Mouse (Mus musculus) bone marrow macrophage, adult 2 months (primary cell): ENCODE results near the gene Disc1. TPM values are rescaled to one million over a fixed set of nuclear protein-coding genes. Genes with fewer than 3 reads are reported as not detected.

Source experiments
- H3K27ac ChIP-seq: 2 replicates; pipeline ENCODE4 v1.5.1; 2012; ENCODE audit warnings: low read depth, low read length; ENCODE audit not compliant: insufficient read depth
- H3K4me1 ChIP-seq: 2 replicates; pipeline ENCODE4 v1.6.1; 2012; ENCODE audit warnings: low read length; ENCODE audit not compliant: control insufficient read depth, insufficient read depth
- H3K4me3 ChIP-seq: 2 replicates; pipeline ENCODE4 v1.5.1; 2012; ENCODE audit warnings: mild to moderate bottlenecking, low read length, moderate library complexity; ENCODE audit not compliant: insufficient read depth
- CTCF ChIP-seq: IDR thresholded peaks from 2 replicates; pipeline ENCODE4 v1.5.1; 2012; ENCODE audit warnings: low read depth, mild to moderate bottlenecking, low read length, moderate library complexity
- POLR2A ChIP-seq: IDR thresholded peaks from 2 replicates; pipeline ENCODE4 v1.6.1; 2012; ENCODE audit warnings: mild to moderate bottlenecking, low read depth, low read length, borderline replicate concordance
- polyA plus RNA-seq: library from polyadenylated mRNA; stranded (reverse); fragments of >200 nt; gene quantifications from 2 replicates; pipeline ENCODE4 v1.2.4, GENCODE M21; 2012; ENCODE audit not compliant: missing spikeins, insufficient read depth, insufficient read length

Gene Disc1
- polyA plus RNA-seq, 1 experiment: 2.8 TPM

DNA sequence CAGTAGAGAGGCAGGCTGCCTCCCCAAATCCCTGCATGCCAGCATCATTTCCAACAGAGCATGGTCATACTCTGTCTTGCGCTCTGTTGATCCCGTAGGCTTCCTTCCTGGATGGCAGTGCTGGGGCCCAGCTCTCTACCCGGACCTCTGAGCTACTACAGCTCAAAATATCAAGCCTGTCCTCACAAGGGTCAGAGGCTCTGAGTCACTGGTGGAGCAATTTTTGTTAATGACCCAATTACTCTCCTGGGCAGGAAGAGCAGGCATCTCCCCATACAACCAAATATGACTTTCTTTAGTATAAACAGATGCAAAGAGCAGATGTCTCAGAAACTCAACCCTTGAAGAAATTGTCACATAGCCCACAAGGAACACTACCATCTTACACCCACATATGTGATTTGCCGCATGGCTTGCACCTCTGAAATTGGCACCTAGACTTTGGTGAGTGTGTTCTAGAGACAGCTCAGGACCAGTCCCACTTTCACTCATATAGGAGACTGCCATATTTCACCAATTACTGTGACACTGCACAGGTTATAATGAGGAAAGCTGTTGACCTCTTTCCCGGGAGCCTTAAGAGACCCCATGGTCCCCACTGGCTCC is 176.6 kb downstream of the Disc1 start:
- Histone ChIP-seq H3K4me3 (no peak overlapping the region), H3K4me1 (peaks cover 35% of the 10 kb centered on the region), H3K27ac (no peak overlapping the region)
- TF ChIP-seq POLR2A (no peak), CTCF (no peak)

DNA sequence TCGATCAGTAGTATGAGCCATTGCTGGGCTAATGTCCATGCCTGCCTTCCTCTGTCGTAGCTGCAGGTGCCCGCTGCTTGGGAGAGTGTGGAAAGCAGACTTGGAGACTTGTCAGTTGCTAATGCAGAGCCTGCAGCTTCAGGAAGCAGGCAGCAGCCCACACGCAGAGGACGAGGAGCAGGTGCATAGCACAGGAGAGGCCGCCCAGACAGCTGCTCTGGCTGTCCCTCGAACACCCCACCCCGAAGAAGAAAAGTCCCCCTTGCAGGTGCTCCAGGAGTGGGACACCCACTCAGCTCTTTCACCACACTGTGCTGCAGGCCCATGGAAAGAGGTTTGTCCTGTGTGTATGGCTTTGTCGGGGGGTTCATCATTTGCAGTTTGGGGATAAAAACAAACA is 178.7 kb downstream of the Disc1 start:
- H3K27ac ChIP-seq: no peak overlapping the region
- H3K4me3 ChIP-seq: no peak overlapping the region
- H3K4me1 ChIP-seq: peaks cover 20% of the 10 kb centered on the region
- TF ChIP-seq CTCF (no peak), POLR2A (no peak)

DNA sequence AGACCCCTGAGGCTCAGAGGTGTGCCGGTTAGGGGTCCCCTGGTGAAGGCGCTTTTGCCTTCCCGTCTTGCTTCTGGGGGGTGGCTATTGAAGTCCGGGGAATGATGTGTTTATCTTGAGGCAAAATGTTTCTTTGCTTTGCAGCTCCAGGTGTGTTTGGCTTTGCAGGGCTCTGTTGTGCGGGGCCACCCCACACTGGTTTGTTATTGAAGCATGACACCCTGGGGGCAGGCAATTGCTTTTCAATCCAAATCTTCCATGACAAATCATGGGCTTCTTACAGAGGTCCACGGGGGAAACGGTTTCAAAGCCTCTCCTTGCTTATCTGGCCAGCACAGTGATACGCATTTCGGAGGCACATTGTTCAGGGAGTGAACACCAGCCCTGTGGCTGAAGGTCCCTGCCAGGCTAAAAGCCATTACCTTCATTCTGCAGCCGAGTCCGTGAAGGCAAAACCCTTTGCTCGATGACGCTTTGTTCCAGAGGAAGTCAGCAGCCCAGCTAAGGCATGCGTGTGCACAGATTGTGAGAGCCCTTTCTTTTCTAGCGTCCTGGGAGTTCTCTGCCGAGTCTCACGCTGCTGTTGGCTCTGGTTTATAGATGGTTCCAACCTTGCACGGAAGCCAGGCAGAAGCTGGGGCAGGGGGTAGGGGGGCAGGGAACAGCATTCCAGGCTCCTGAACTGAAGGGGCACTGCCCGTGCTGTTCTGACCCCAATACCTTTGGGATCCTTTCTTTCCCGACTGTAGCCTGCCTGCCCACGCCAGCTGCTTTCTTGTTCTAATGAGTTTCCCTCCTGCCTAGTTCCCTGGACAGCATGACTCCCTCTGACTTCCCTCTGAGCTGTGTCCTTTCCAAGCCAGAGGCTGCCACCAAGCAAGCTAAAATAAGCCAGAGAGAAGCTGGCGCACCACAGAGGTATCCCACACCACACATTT is 182.2 kb downstream of the Disc1 start:
- no peak for TF ChIP-seq POLR2A
- TF ChIP-seq CTCF: no peak
- peaks cover 22% of the 10 kb centered on the region for H3K4me1 ChIP-seq
- H3K4me3 ChIP-seq: no peak overlapping the region
- H3K27ac ChIP-seq: no peak overlapping the region

DNA sequence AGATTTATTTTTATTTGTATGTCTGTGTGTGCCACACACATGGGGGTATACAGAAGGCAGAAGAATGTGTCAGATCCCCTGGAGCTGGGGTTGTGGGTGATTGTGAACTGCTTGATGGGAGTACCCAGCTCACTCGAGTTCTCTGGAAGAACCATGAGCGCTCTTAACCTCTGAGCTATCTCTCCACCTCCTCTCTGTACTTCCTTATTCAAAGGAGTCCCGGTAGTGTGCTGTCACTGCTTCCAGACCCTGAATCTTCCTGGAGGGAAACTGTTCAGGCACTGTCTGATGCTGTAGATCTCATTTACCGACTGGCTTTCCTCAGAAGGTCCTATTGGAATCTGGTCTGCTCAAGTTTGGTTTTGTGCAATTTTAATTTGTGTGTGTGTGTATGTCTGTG is 186.8 kb downstream of the Disc1 start:
- TF ChIP-seq POLR2A (no peak), CTCF (no peak)
- H3K27ac ChIP-seq: peak overlapping the region; percentile 51
- H3K4me3 ChIP-seq: peak overlapping the region; percentile 35; the same call in 1 of the 2 replicates
- H3K4me1 ChIP-seq: peaks cover 17% of the 10 kb centered on the region

DNA sequence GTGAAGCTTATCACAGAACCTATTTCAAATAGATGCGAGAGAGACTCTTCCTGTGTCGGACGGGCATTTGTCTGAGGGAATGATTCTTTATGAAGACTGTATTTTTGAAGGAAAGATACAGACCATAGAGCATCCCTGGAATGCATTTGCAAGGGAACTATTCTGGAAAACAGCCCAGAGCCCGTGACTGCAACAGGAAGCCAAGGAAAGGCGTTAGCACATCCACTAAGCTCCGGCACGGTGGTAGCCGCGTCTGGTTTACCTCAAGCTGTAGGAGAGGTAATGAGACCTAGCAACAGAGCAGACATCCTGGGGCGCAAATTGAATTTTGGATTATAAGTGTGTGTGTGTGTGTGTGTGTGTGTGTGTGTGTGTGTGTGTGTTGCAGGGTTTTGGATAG is 188.4 kb downstream of the Disc1 start:
- TF ChIP-seq CTCF: no peak
- no peak for TF ChIP-seq POLR2A
- H3K27ac ChIP-seq: no peak overlapping the region

DNA sequence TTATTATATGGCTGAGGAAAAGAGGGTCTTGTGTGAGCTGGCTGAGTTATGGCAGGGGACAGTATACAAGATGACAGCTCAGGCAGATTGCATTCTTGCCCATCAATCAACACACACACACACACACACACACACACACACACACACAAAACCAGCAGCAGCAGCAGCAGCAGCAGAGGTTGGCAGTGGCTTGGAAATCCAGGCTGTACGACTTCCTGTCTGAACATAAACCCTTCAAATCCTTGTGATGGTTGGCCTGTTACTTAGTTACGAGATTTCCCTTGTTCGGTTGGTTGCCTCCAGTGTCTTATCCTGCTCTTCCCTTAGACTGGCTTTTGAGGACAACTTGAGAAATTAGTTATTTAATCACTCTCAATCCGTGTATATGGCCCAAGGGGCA is 188.9 kb downstream of the Disc1 start:
- Histone ChIP-seq H3K4me1 (peaks cover 18% of the 10 kb centered on the region), H3K4me3 (no peak overlapping the region), H3K27ac (no peak overlapping the region)
- TF ChIP-seq POLR2A (no peak), CTCF (no peak)

More for the DNA sequence above, 188.4 kb downstream of the Disc1 start:
- no peak overlapping the region for H3K4me3 ChIP-seq
- peaks cover 18% of the 10 kb centered on the region for H3K4me1 ChIP-seq

DNA sequence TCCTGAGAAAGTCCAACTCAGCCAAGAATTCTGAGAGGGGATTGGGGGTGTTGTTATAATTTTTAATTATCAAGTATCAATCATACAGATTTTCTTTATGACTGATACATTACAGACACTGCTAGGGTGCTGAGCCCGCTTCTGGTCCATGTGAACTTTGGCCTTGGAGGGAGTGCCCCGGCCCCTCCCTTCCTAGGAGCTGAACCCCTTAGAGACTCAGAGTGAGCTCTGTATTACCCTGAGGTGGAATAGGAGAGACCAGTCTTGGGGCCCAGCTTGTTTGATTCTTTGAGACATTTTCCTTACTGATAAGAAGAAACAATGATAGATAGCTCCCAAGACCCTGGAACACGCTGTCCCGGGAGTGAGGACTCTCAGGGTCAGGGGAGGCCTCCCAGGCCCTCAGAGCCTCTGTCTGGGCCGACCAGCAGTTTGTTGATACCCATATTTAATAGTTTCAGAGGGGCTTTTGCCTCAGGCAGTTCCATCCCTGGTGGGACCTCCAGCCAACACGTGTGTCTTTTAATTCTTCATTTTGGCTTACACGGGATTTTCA is 192.8 kb downstream of the Disc1 start:
- TF ChIP-seq CTCF (no peak), POLR2A (no peak)
- Histone ChIP-seq H3K4me1 (peaks cover 3% of the 10 kb centered on the region; the same call in 1 of the 2 replicates), H3K27ac (no peak overlapping the region), H3K4me3 (no peak overlapping the region)

DNA sequence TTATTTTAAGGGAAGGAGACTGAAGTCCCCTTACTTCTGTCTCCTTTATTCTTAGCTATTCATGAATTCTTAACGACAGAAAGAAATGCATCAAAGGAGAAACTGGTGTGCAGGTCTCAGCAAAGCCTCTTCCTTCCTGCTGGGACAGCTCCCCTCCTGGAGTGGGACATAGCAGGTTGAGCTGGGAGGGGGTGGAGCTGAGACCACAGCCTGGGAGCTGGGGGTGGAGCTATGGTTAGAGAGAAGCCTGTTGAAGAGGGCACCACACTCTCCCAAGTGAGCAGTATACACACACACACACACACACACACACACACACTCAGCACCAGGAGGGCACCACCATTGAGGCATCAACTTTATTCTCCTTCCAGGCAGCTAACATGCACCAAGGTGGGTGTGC is 193.4 kb downstream of the Disc1 start:
- TF ChIP-seq CTCF: no peak
- TF ChIP-seq POLR2A: no peak
- Histone ChIP-seq H3K27ac (no peak overlapping the region), H3K4me3 (no peak overlapping the region), H3K4me1 (peaks cover 3% of the 10 kb centered on the region; the same call in 1 of the 2 replicates)

DNA sequence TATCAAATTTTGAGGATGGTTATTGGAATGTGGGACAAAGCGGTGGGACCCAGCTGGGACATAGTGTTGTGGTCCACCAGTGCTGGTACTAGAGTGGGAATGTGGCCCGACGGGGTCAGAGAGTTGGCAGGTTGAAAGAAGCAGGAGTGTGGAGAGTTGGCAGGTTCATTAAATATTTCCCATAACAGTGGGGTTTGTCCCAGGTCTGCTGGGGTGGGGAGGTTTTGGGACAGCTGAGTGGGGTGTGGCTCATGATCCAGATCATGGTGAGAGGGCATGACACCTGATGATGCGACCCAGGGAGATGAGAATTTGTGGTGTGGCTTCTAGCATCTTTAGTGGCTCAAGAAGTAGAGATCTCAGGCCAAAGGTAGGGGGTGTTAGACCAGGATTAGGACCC is 199.0 kb downstream of the Disc1 start:
- H3K27ac ChIP-seq: no peak overlapping the region
- H3K4me1 ChIP-seq: peaks cover 11% of the 10 kb centered on the region
- no peak overlapping the region for H3K4me3 ChIP-seq
- TF ChIP-seq CTCF (no peak), POLR2A (no peak)

DNA sequence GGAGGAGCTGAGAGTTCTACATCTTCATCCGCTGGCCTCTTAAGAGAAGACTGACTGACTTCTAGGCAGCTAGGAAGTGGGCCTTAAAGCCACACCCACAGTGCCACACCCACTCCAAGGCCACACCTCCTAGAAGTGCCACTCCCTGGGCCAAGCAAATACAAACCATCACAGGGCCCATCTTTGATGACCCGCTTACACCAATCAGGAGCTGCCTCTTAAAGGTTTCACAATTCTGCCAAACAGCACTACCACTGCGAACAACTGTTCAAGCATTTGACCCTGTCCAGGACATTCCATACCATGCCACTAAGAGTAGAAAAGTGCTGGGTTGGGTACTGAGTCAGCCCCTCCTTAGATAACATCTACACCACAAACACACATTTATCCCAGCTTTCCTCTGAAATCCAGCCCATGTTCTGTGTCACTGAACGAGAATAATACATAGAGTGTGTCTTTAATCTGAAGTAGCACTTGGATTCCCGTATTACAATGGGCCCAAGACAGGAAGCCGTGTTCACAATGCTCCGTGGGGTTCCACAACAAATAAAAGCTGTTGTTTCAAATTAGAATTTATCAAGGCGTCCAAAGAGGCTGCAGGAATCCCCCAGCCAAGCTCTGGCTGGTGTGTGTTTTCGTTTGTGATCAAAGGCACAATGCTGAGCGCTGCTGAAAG is 199.6 kb downstream of the Disc1 start:
- TF ChIP-seq POLR2A: no peak
- no peak for TF ChIP-seq CTCF
- H3K4me1 ChIP-seq: peaks cover 11% of the 10 kb centered on the region
- H3K4me3 ChIP-seq: no peak overlapping the region
- H3K27ac ChIP-seq: no peak overlapping the region
